Mouse (Mus musculus) E14TG2a.4 (cell line): ENCODE measurements around the gene Sbds.

Source experiments
- H3K27me3 ChIP-seq: 2 replicates; pipeline ENCODE4 v1.6.1; 2014; ENCODE audit warnings: low read length, control low read depth; ENCODE audit not compliant: insufficient read depth
- H3K36me3 ChIP-seq: 2 replicates; pipeline ENCODE4 v1.6.1; 2014; ENCODE audit warnings: low read length, control low read depth; ENCODE audit not compliant: insufficient read depth
- H3K4me1 ChIP-seq: replicated peaks from 2 replicates; pipeline ENCODE4 v1.6.1; 2014; ENCODE audit warnings: low read depth, low read length, control low read depth
- H3K4me3 ChIP-seq: replicated peaks from 2 replicates; pipeline ENCODE4 v1.5.1; 2014; ENCODE audit warnings: mild to moderate bottlenecking, low read length
- H3K9me3 ChIP-seq: 2 replicates; pipeline ENCODE4 v1.6.1; 2014; ENCODE audit warnings: low read length, control low read depth
- CTCF ChIP-seq: conservative IDR thresholded peaks from 2 replicates; pipeline ENCODE4 v1.5.1; 2014; ENCODE audit warnings: low read length
- NANOG ChIP-seq: IDR thresholded peaks from 2 replicates; pipeline ENCODE4 v1.6.1; 2014; ENCODE audit warnings: borderline replicate concordance, low read length, mixed read lengths
- POU5F1 ChIP-seq: IDR thresholded peaks from 2 replicates; pipeline ENCODE4 v1.6.1; 2014; ENCODE audit warnings: low read length, borderline replicate concordance

Gene Sbds

GRCm38 (mm10) chr5:130255017-130255720 lies at the start of gene Sbds, which contains the start of gene Tyw1:
Gene Sbds, minus strand, starts transcription at chr5:130255530.
Gene Tyw1, plus strand, starts transcription at chr5:130255619.
- Histone ChIP-seq H3K4me3 (peak within 1 kb of the TSS; percentile 96), H3K36me3 (peaks cover 56% of the 10 kb centered on the region), H3K9me3 (no peaks in the 10 kb centered on the region), H3K27me3 (no peaks in the 10 kb centered on the region), H3K4me1 (peaks cover 41% of the 10 kb centered on the region)
- TF ChIP-seq POU5F1 (no peak), CTCF (no peak), NANOG (no peak)

GRCm38 (mm10) chr5:130303611-130304010 lies 48.3 kb upstream of the Sbds start:
- Histone ChIP-seq H3K4me1 (peaks cover 21% of the 10 kb centered on the region), H3K27me3 (no peaks in the 10 kb centered on the region), H3K9me3 (no peaks in the 10 kb centered on the region), H3K36me3 (peaks cover 76% of the 10 kb centered on the region), H3K4me3 (no peak overlapping the region)
- no peak for TF ChIP-seq NANOG
- TF ChIP-seq POU5F1, result no peak
- TF ChIP-seq CTCF, result no peak

GRCm38 (mm10) chr5:130299526-130299925 lies 44.2 kb upstream of the Sbds start:
- Histone ChIP-seq H3K4me1 (0 out of 2 replicates have a peak, but pooled peaks cover 3% of the 10 kb centered on the region), H3K27me3 (no peaks in the 10 kb centered on the region), H3K9me3 (no peaks in the 10 kb centered on the region), H3K4me3 (no peak overlapping the region), H3K36me3 (peaks cover 83% of the 10 kb centered on the region)
- TF ChIP-seq POU5F1 (no peak), NANOG (no peak), CTCF (no peak)

- H3K36me3 ChIP-seq, result peaks cover 83% of the 10 kb centered on the region
- H3K4me3 ChIP-seq, result no peak overlapping the region
- H3K27me3 ChIP-seq, result no peaks in the 10 kb centered on the region
- no peak for TF ChIP-seq CTCF
- H3K9me3 ChIP-seq, result no peaks in the 10 kb centered on the region
- 0 out of 2 replicates have a peak, but pooled peaks cover 3% of the 10 kb centered on the region for H3K4me1 ChIP-seq
These were observed 43.6 kb upstream of the Sbds start for GRCm38 (mm10) chr5:130298831-130299460.

- H3K36me3 ChIP-seq, result peaks cover 84% of the 10 kb centered on the region
- no peaks in the 10 kb centered on the region for H3K27me3 ChIP-seq
- H3K4me1 ChIP-seq, result 0 out of 2 replicates have a peak, but pooled peaks cover 3% of the 10 kb centered on the region
- TF ChIP-seq POU5F1 (no peak), CTCF (peak; percentile 77), NANOG (no peak)
- H3K9me3 ChIP-seq, result no peaks in the 10 kb centered on the region
- H3K4me3 ChIP-seq, result no peak overlapping the region
These were observed 40.7 kb upstream of the Sbds start for GRCm38 (mm10) chr5:130296071-130296470.

GRCm38 (mm10) chr5:130294598-130294997 lies 39.3 kb upstream of the Sbds start:
- TF ChIP-seq CTCF (no peak), POU5F1 (no peak), NANOG (no peak)
- no peak overlapping the region for H3K4me3 ChIP-seq
- H3K27me3 ChIP-seq, result no peaks in the 10 kb centered on the region
- peaks cover 82% of the 10 kb centered on the region for H3K36me3 ChIP-seq
- peaks cover 4% of the 10 kb centered on the region; the same call in 1 of the 2 replicates for H3K9me3 ChIP-seq
- peaks cover 5% of the 10 kb centered on the region; the same call in 1 of the 2 replicates for H3K4me1 ChIP-seq

- Histone ChIP-seq H3K36me3 (peaks cover 82% of the 10 kb centered on the region), H3K27me3 (no peaks in the 10 kb centered on the region), H3K4me1 (peaks cover 8% of the 10 kb centered on the region; the same call in 1 of the 2 replicates), H3K9me3 (peaks cover 4% of the 10 kb centered on the region; the same call in 1 of the 2 replicates), H3K4me3 (no peak overlapping the region)
- TF ChIP-seq CTCF, result no peak
- TF ChIP-seq POU5F1, result no peak
- no peak for TF ChIP-seq NANOG
These were observed 38.6 kb upstream of the Sbds start for GRCm38 (mm10) chr5:130293941-130294340.

- Histone ChIP-seq H3K36me3 (peaks cover 83% of the 10 kb centered on the region), H3K9me3 (peaks cover 4% of the 10 kb centered on the region; the same call in 1 of the 2 replicates), H3K27me3 (no peaks in the 10 kb centered on the region), H3K4me3 (no peak overlapping the region), H3K4me1 (peaks cover 15% of the 10 kb centered on the region)
- TF ChIP-seq NANOG (no peak), POU5F1 (no peak), CTCF (no peak)
These were observed 37.6 kb upstream of the Sbds start for GRCm38 (mm10) chr5:130292976-130293375.

- Histone ChIP-seq H3K27me3 (no peaks in the 10 kb centered on the region), H3K4me1 (peaks cover 33% of the 10 kb centered on the region), H3K9me3 (peaks cover 4% of the 10 kb centered on the region; the same call in 1 of the 2 replicates), H3K4me3 (no peak overlapping the region), H3K36me3 (peaks cover 83% of the 10 kb centered on the region)
- no peak for TF ChIP-seq NANOG
- no peak for TF ChIP-seq POU5F1
- TF ChIP-seq CTCF, result no peak
These were observed 35.4 kb upstream of the Sbds start for GRCm38 (mm10) chr5:130290775-130291174.
